Mouse (Mus musculus) mesoderm, embryonic 11.5 days (tissue): ENCODE measurements at regions not wholly inside any gene's neighbourhood (a gene's known extent, or its start where the extent isn't known, plus 50 kb on each side); places are given as distances from the start of the nearest gene placed in this dataset.

Source experiments
- DNase-seq: peaks from one replicate; pipeline ENCODE4 v3.0.0-alpha.2; 2012; ENCODE audit warnings: low read depth, low spot score

GRCm38 (mm10) chr12:107095409-107095808 lies 393.0 kb upstream of the 3110018I06Rik start:
- DNase-seq, result no peak

- DNase-seq, result no peak
Observed at GRCm38 (mm10) chr12:107104570-107104969, 383.9 kb upstream of the 3110018I06Rik start.

- DNase-seq, result no peak
Observed at GRCm38 (mm10) chr12:107105017-107105416, 383.4 kb upstream of the 3110018I06Rik start.

GRCm38 (mm10) chr12:107111908-107112770 lies 376.3 kb upstream of the 3110018I06Rik start:
- peak; percentile 30 for DNase-seq

GRCm38 (mm10) chr12:107118364-107118763 lies 370.1 kb upstream of the 3110018I06Rik start:
- DNase-seq, result no peak

- DNase-seq, result no peak
Observed at GRCm38 (mm10) chr12:107119076-107119475, 369.4 kb upstream of the 3110018I06Rik start.

GRCm38 (mm10) chr12:107120486-107121186 lies 367.8 kb upstream of the 3110018I06Rik start:
- DNase-seq, result no peak

- no peak for DNase-seq
Observed at GRCm38 (mm10) chr12:107121990-107122389, 366.4 kb upstream of the 3110018I06Rik start.

- no peak for DNase-seq
Observed at GRCm38 (mm10) chr12:107123661-107124060, 364.8 kb upstream of the 3110018I06Rik start.

GRCm38 (mm10) chr12:107124263-107124885 lies 364.1 kb upstream of the 3110018I06Rik start:
- DNase-seq, result no peak

- no peak for DNase-seq
Observed at GRCm38 (mm10) chr12:107125201-107125600, 363.2 kb upstream of the 3110018I06Rik start.

- DNase-seq, result no peak
Observed at GRCm38 (mm10) chr12:107126056-107126455, 362.4 kb upstream of the 3110018I06Rik start.

- no peak for DNase-seq
Observed at GRCm38 (mm10) chr12:107127591-107127990, 360.8 kb upstream of the 3110018I06Rik start.

GRCm38 (mm10) chr12:107129232-107129631 lies 359.2 kb upstream of the 3110018I06Rik start:
- DNase-seq, result no peak

- no peak for DNase-seq
Observed at GRCm38 (mm10) chr12:107131351-107131750, 357.1 kb upstream of the 3110018I06Rik start.

- no peak for DNase-seq
Observed at GRCm38 (mm10) chr12:107131841-107132240, 356.6 kb upstream of the 3110018I06Rik start.

GRCm38 (mm10) chr12:107132501-107132900 lies 355.9 kb upstream of the 3110018I06Rik start:
- DNase-seq, result no peak

GRCm38 (mm10) chr12:107134353-107134752 lies 354.1 kb upstream of the 3110018I06Rik start:
- DNase-seq, result no peak

- no peak for DNase-seq
Observed at GRCm38 (mm10) chr12:107138677-107139400, 349.6 kb upstream of the 3110018I06Rik start.

GRCm38 (mm10) chr12:107140957-107141595 lies 347.4 kb upstream of the 3110018I06Rik start:
- DNase-seq, result no peak

GRCm38 (mm10) chr12:107142226-107142625 lies 346.2 kb upstream of the 3110018I06Rik start:
- no peak for DNase-seq
